Mouse (Mus musculus) hindbrain, embryonic 15.5 days (tissue): ENCODE data around the gene Gm572. TPM values are rescaled to one million over a fixed set of nuclear protein-coding genes. Genes with fewer than 3 reads are reported as not detected.

Source experiments
- ATAC-seq: fragments of 200-750 bp; cut with Nextera tagmentation; 2 replicates; pipeline ENCODE4 v1.8.0; 2017; ENCODE audit warnings: low read depth, moderate number of reproducible peaks, moderate TSS enrichment; ENCODE audit not compliant: low FRiP score
- H3K27ac ChIP-seq: fragments of 300-500 bp; sonication (generic); replicated peaks from 2 replicates; pipeline ENCODE4 v1.5.1; 2015; ENCODE audit warnings: mild to moderate bottlenecking, inconsistent platforms
- H3K27me3 ChIP-seq: fragments of 300-500 bp; sonication (generic); 2 replicates; pipeline ENCODE4 v1.6.1; 2015; ENCODE audit warnings: control low read depth, inconsistent platforms
- H3K36me3 ChIP-seq: fragments of 300-500 bp; sonication (generic); 2 replicates; pipeline ENCODE4 v1.6.1; 2015; ENCODE audit warnings: control low read depth, inconsistent platforms
- H3K4me1 ChIP-seq: fragments of 300-500 bp; sonication (generic); replicated peaks from 2 replicates; pipeline ENCODE4 v1.6.1; 2015; ENCODE audit warnings: control low read depth, inconsistent platforms
- H3K4me2 ChIP-seq: fragments of 300-500 bp; sonication (generic); 2 replicates; pipeline ENCODE4 v1.6.1; 2015; ENCODE audit warnings: moderate library complexity, mild to moderate bottlenecking, inconsistent platforms
- H3K4me3 ChIP-seq: fragments of 300-500 bp; sonication (generic); 2 replicates; pipeline ENCODE4 v1.5.1; 2015; ENCODE audit warnings: mild to moderate bottlenecking, inconsistent platforms
- H3K9ac ChIP-seq: fragments of 300-500 bp; sonication (generic); 2 replicates; pipeline ENCODE4 v1.6.1; 2015; ENCODE audit warnings: inconsistent platforms
- H3K9me3 ChIP-seq: fragments of 300-500 bp; sonication (generic); 2 replicates; pipeline ENCODE4 v1.6.1; 2016; ENCODE audit warnings: control low read depth, inconsistent platforms
- WGBS: fragments of 180-500 bp; shearing (Covaris S2); methylation state at CpG from one replicate; pipeline ENCODE4 v1.1.7; 2015; 5-methylcytosine and 5-hydroxymethylcytosine counted together
- polyA plus RNA-seq: library from polyadenylated mRNA; unstranded; fragments of >200 nt; fragmentation: Nextera tagmentation; extraction: Ambion mirVana; gene quantifications from 2 replicates; pipeline ENCODE4 v1.2.1, GENCODE M21; 2015

The Gm572 gene
- polyA plus RNA-seq, 1 experiment from 2014 or later, result not detected

GRCm38 (mm10) chr4:148654701-148655398 is 11.7 kb downstream of the Gm572 start:
- H3K9me3 ChIP-seq, result no peaks in the 10 kb centered on the region
- H3K4me1 ChIP-seq, result peaks cover 12% of the 10 kb centered on the region
- no peak overlapping the region for H3K9ac ChIP-seq
- WGBS, result 87% methylated on average over 18 of the region's 18 CpGs
- no peak overlapping the region for H3K4me2 ChIP-seq
- no peak overlapping the region for H3K4me3 ChIP-seq
- no peak overlapping the region for H3K27ac ChIP-seq
- H3K27me3 ChIP-seq, result no peaks in the 10 kb centered on the region
- no peak for ATAC-seq
- no peaks in the 10 kb centered on the region for H3K36me3 ChIP-seq

- H3K4me2 ChIP-seq, result no peak overlapping the region
- peaks cover 5% of the 10 kb centered on the region; the same call in 1 of the 2 replicates for H3K4me1 ChIP-seq
- H3K27ac ChIP-seq, result no peak overlapping the region
- no peak for ATAC-seq
- no peaks in the 10 kb centered on the region for H3K36me3 ChIP-seq
- no peak overlapping the region for H3K9ac ChIP-seq
- no peaks in the 10 kb centered on the region for H3K9me3 ChIP-seq
- no peak overlapping the region for H3K4me3 ChIP-seq
- 34% methylated on average over 15 of the region's 15 CpGs for WGBS
- H3K27me3 ChIP-seq, result no peaks in the 10 kb centered on the region; the same call in 1 of the 2 replicates
Measured at GRCm38 (mm10) chr4:148656691-148657258, 13.7 kb downstream of the Gm572 start.

- H3K4me2 ChIP-seq, result no peak overlapping the region
- no peak overlapping the region for H3K9ac ChIP-seq
- WGBS, result 91% methylated on average over 13 of the region's 13 CpGs
- ATAC-seq, result no peak
- no peaks in the 10 kb centered on the region for H3K9me3 ChIP-seq
- H3K27me3 ChIP-seq, result no peaks in the 10 kb centered on the region; the same call in 1 of the 2 replicates
- H3K4me3 ChIP-seq, result no peak overlapping the region
- H3K4me1 ChIP-seq, result peaks cover 15% of the 10 kb centered on the region
- H3K27ac ChIP-seq, result no peak overlapping the region
- H3K36me3 ChIP-seq, result no peaks in the 10 kb centered on the region
Measured at GRCm38 (mm10) chr4:148657776-148658175, 14.7 kb downstream of the Gm572 start.

- ATAC-seq, result no peak
- no peaks in the 10 kb centered on the region for H3K9me3 ChIP-seq
- H3K9ac ChIP-seq, result no peak overlapping the region
- H3K4me2 ChIP-seq, result no peak overlapping the region
- peaks cover 17% of the 10 kb centered on the region for H3K4me1 ChIP-seq
- peaks cover 5% of the 10 kb centered on the region; the same call in 1 of the 2 replicates for H3K27me3 ChIP-seq
- H3K27ac ChIP-seq, result no peak overlapping the region
- no peaks in the 10 kb centered on the region for H3K36me3 ChIP-seq
- WGBS, result 49% methylated on average over 3 of the region's 3 CpGs
- no peak overlapping the region for H3K4me3 ChIP-seq
Measured at GRCm38 (mm10) chr4:148660174-148660573, 17.1 kb downstream of the Gm572 start.

GRCm38 (mm10) chr4:148662168-148662965 is 19.2 kb downstream of the Gm572 start:
- H3K27ac ChIP-seq, result no peak overlapping the region
- no peaks in the 10 kb centered on the region for H3K9me3 ChIP-seq
- peak; percentile 63 for ATAC-seq
- peak overlapping the region; percentile 33; the same call in 1 of the 2 replicates for H3K4me2 ChIP-seq
- H3K9ac ChIP-seq, result no peak overlapping the region
- 28% methylated on average over 21 of the region's 21 CpGs for WGBS
- H3K4me3 ChIP-seq, result no peak overlapping the region
- peaks cover 5% of the 10 kb centered on the region; the same call in 1 of the 2 replicates for H3K27me3 ChIP-seq
- no peaks in the 10 kb centered on the region for H3K36me3 ChIP-seq
- peaks cover 13% of the 10 kb centered on the region; the same call in 1 of the 2 replicates for H3K4me1 ChIP-seq

- H3K9ac ChIP-seq, result no peak overlapping the region
- no peaks in the 10 kb centered on the region for H3K9me3 ChIP-seq
- WGBS, result 80% methylated on average over 7 of the region's 7 CpGs
- peaks cover 17% of the 10 kb centered on the region; the same call in 1 of the 2 replicates for H3K4me1 ChIP-seq
- H3K27me3 ChIP-seq, result peaks cover 5% of the 10 kb centered on the region; the same call in 1 of the 2 replicates
- H3K27ac ChIP-seq, result no peak overlapping the region
- ATAC-seq, result no peak
- H3K4me3 ChIP-seq, result no peak overlapping the region
- no peak overlapping the region for H3K4me2 ChIP-seq
- no peaks in the 10 kb centered on the region for H3K36me3 ChIP-seq
Measured at GRCm38 (mm10) chr4:148663326-148663725, 20.2 kb downstream of the Gm572 start.

- Histone ChIP-seq H3K4me2 (no peak overlapping the region), H3K27ac (no peak overlapping the region), H3K9me3 (no peaks in the 10 kb centered on the region), H3K9ac (no peak overlapping the region), H3K4me3 (no peak overlapping the region), H3K36me3 (no peaks in the 10 kb centered on the region), H3K27me3 (peaks cover 5% of the 10 kb centered on the region; the same call in 1 of the 2 replicates), H3K4me1 (peaks cover 17% of the 10 kb centered on the region; the same call in 1 of the 2 replicates)
- ATAC-seq, result no peak
- WGBS, result 39% methylated on average over 6 of the region's 6 CpGs
Measured at GRCm38 (mm10) chr4:148664021-148664420, 20.9 kb downstream of the Gm572 start.

- WGBS, result 88% methylated on average over 15 of the region's 15 CpGs
- H3K9me3 ChIP-seq, result no peaks in the 10 kb centered on the region
Measured at GRCm38 (mm10) chr4:148667006-148667755, 24.1 kb downstream of the Gm572 start.

GRCm38 (mm10) chr4:148671230-148671947 is 28.3 kb downstream of the Gm572 start:
- Histone ChIP-seq H3K4me3 (no peak overlapping the region), H3K4me1 (peaks cover 9% of the 10 kb centered on the region), H3K27ac (no peak overlapping the region), H3K27me3 (no peaks in the 10 kb centered on the region), H3K9ac (no peak overlapping the region), H3K4me2 (no peak overlapping the region), H3K36me3 (no peaks in the 10 kb centered on the region), H3K9me3 (no peaks in the 10 kb centered on the region)
- no peak for ATAC-seq
- 62% methylated on average over 16 of the region's 16 CpGs for WGBS

More at GRCm38 (mm10) chr4:148667006-148667755, 24.1 kb downstream of the Gm572 start:
- Histone ChIP-seq H3K27ac (no peak overlapping the region), H3K9ac (no peak overlapping the region), H3K4me3 (no peak overlapping the region), H3K27me3 (0 out of 2 replicates have a peak, but pooled peaks cover 5% of the 10 kb centered on the region), H3K4me1 (peaks cover 13% of the 10 kb centered on the region; the same call in 1 of the 2 replicates), H3K4me2 (no peak overlapping the region), H3K36me3 (no peaks in the 10 kb centered on the region)
- ATAC-seq, result no peak

- Histone ChIP-seq H3K4me1 (peaks cover 15% of the 10 kb centered on the region), H3K4me2 (no peak overlapping the region), H3K36me3 (no peaks in the 10 kb centered on the region), H3K4me3 (no peak overlapping the region), H3K27ac (no peak overlapping the region), H3K27me3 (no peaks in the 10 kb centered on the region), H3K9me3 (no peaks in the 10 kb centered on the region), H3K9ac (no peak overlapping the region)
- 45% methylated on average over 7 of the region's 7 CpGs for WGBS
- ATAC-seq, result no peak
Measured at GRCm38 (mm10) chr4:148675043-148675442, 31.9 kb downstream of the Gm572 start.
